Mouse (Mus musculus) forebrain, embryonic 15.5 days (tissue): ENCODE measurements around the gene Fbxw11. TPM values are rescaled to one million over a fixed set of nuclear protein-coding genes. Genes with fewer than 3 reads are reported as not detected.

Source experiments
- ATAC-seq: fragments of 200-750 bp; cut with Nextera tagmentation; replicated peaks from 2 replicates; pipeline ENCODE4 v1.8.0; 2017; ENCODE audit warnings: mild to moderate bottlenecking, moderate TSS enrichment, moderate library complexity
- H3K27ac ChIP-seq: fragments of 300-500 bp; sonication (generic); replicated peaks from 2 replicates; pipeline ENCODE4 v1.5.1; 2015; ENCODE audit warnings: mild to moderate bottlenecking, inconsistent platforms
- H3K27me3 ChIP-seq: fragments of 300-500 bp; sonication (generic); 2 replicates; pipeline ENCODE4 v1.6.1; 2015; ENCODE audit warnings: inconsistent platforms
- H3K36me3 ChIP-seq: fragments of 300-500 bp; sonication (generic); 2 replicates; pipeline ENCODE4 v1.6.1; 2015; ENCODE audit warnings: mild to moderate bottlenecking, inconsistent platforms
- H3K4me1 ChIP-seq: fragments of 300-500 bp; sonication (generic); 2 replicates; pipeline ENCODE4 v1.6.1; 2015; ENCODE audit warnings: inconsistent platforms
- H3K4me2 ChIP-seq: fragments of 300-500 bp; sonication (generic); replicated peaks from 2 replicates; pipeline ENCODE4 v1.6.1; 2015; ENCODE audit warnings: mild to moderate bottlenecking, inconsistent platforms
- H3K4me3 ChIP-seq: fragments of 300-500 bp; sonication (generic); 2 replicates; pipeline ENCODE4 v1.5.1; 2015; ENCODE audit warnings: mild to moderate bottlenecking, inconsistent platforms
- H3K9ac ChIP-seq: fragments of 300-500 bp; sonication (generic); replicated peaks from 2 replicates; pipeline ENCODE4 v1.6.1; 2015; ENCODE audit warnings: mild to moderate bottlenecking, inconsistent platforms
- H3K9me3 ChIP-seq: fragments of 300-500 bp; sonication (generic); 2 replicates; pipeline ENCODE4 v1.6.1; 2016; ENCODE audit warnings: inconsistent platforms
- WGBS: fragments of 180-500 bp; shearing (Covaris S2); methylation state at CpG from one replicate; pipeline ENCODE4 v1.1.7; 2015; ENCODE audit warnings: mixed read lengths; 5-methylcytosine and 5-hydroxymethylcytosine counted together
- polyA plus RNA-seq: library from polyadenylated mRNA; unstranded; fragments of >200 nt; fragmentation: Nextera tagmentation; extraction: Ambion mirVana; gene quantifications from 2 replicates; pipeline ENCODE4 v1.2.1, GENCODE M21; 2015

Fbxw11 gene
- polyA plus RNA-seq, 1 experiment from 2014 or later: 127 TPM

GRCm38 (mm10) chr11:32748800-32749199, 106.3 kb downstream of the Fbxw11 start:
- Histone ChIP-seq H3K9me3 (no peaks in the 10 kb centered on the region), H3K36me3 (peaks cover 35% of the 10 kb centered on the region), H3K27me3 (no peaks in the 10 kb centered on the region), H3K4me1 (peaks cover 9% of the 10 kb centered on the region), H3K9ac (no peak overlapping the region), H3K27ac (no peak overlapping the region), H3K4me3 (no peak overlapping the region), H3K4me2 (no peak overlapping the region)
- no peak for ATAC-seq
- WGBS: 81% methylated on average over 4 of the region's 4 CpGs

GRCm38 (mm10) chr11:32751863-32752594, 109.5 kb downstream of the Fbxw11 start:
- Histone ChIP-seq H3K4me1 (peaks cover 9% of the 10 kb centered on the region), H3K9me3 (no peaks in the 10 kb centered on the region), H3K4me2 (no peak overlapping the region), H3K36me3 (peaks cover 8% of the 10 kb centered on the region; the same call in 1 of the 2 replicates), H3K27me3 (no peaks in the 10 kb centered on the region), H3K27ac (peak overlapping the region; percentile 73), H3K9ac (no peak overlapping the region), H3K4me3 (no peak overlapping the region)
- WGBS: 59% methylated on average over 7 of the region's 7 CpGs
- ATAC-seq: peak; percentile 45

GRCm38 (mm10) chr11:32752595-32752885, 110.0 kb downstream of the Fbxw11 start:
- H3K36me3 ChIP-seq: 0 out of 2 replicates have a peak, but pooled peaks cover 4% of the 10 kb centered on the region
- WGBS: 90% methylated on average over 5 of the region's 5 CpGs
- ATAC-seq: no peak
- no peak overlapping the region for H3K9ac ChIP-seq
- no peak overlapping the region for H3K4me3 ChIP-seq
- H3K27me3 ChIP-seq: no peaks in the 10 kb centered on the region
- peaks cover 9% of the 10 kb centered on the region for H3K4me1 ChIP-seq
- H3K27ac ChIP-seq: no peak overlapping the region
- no peaks in the 10 kb centered on the region for H3K9me3 ChIP-seq
- H3K4me2 ChIP-seq: no peak overlapping the region

- Histone ChIP-seq H3K9me3 (no peaks in the 10 kb centered on the region), H3K4me2 (no peak overlapping the region), H3K27me3 (no peaks in the 10 kb centered on the region), H3K4me3 (no peak overlapping the region), H3K9ac (no peak overlapping the region), H3K27ac (no peak overlapping the region), H3K4me1 (peaks cover 9% of the 10 kb centered on the region), H3K36me3 (no peaks in the 10 kb centered on the region)
- WGBS: 91% methylated on average over 2 of the region's 2 CpGs
- ATAC-seq: no peak
Measured at GRCm38 (mm10) chr11:32753358-32753757, 110.8 kb downstream of the Fbxw11 start.

- H3K9ac ChIP-seq: no peak overlapping the region
- H3K27ac ChIP-seq: no peak overlapping the region
- 64% methylated on average over 3 of the region's 3 CpGs for WGBS
- no peaks in the 10 kb centered on the region for H3K9me3 ChIP-seq
- no peak overlapping the region for H3K4me3 ChIP-seq
- H3K4me2 ChIP-seq: no peak overlapping the region
- H3K27me3 ChIP-seq: no peaks in the 10 kb centered on the region
- no peaks in the 10 kb centered on the region for H3K4me1 ChIP-seq
- H3K36me3 ChIP-seq: no peaks in the 10 kb centered on the region
- ATAC-seq: no peak
Measured at GRCm38 (mm10) chr11:32762773-32763172, 120.2 kb downstream of the Fbxw11 start.

- H3K27ac ChIP-seq: no peak overlapping the region
Measured at GRCm38 (mm10) chr11:32767496-32768230, 125.1 kb downstream of the Fbxw11 start.

GRCm38 (mm10) chr11:32768642-32769343, 126.3 kb downstream of the Fbxw11 start:
- Histone ChIP-seq H3K9me3 (no peaks in the 10 kb centered on the region), H3K27ac (no peak overlapping the region), H3K36me3 (no peaks in the 10 kb centered on the region), H3K4me1 (no peaks in the 10 kb centered on the region), H3K9ac (no peak overlapping the region), H3K4me2 (no peak overlapping the region), H3K27me3 (no peaks in the 10 kb centered on the region), H3K4me3 (no peak overlapping the region)
- no peak for ATAC-seq
- 85% methylated on average over 12 of the region's 12 CpGs for WGBS

More at GRCm38 (mm10) chr11:32767496-32768230, 125.1 kb downstream of the Fbxw11 start:
- Histone ChIP-seq H3K9me3 (no peaks in the 10 kb centered on the region), H3K9ac (no peak overlapping the region), H3K36me3 (no peaks in the 10 kb centered on the region), H3K4me2 (no peak overlapping the region), H3K27me3 (no peaks in the 10 kb centered on the region), H3K4me1 (no peaks in the 10 kb centered on the region), H3K4me3 (no peak overlapping the region)
- no peak for ATAC-seq
- 85% methylated on average over 18 of the region's 18 CpGs for WGBS

- no peaks in the 10 kb centered on the region for H3K36me3 ChIP-seq
- no peak overlapping the region for H3K4me3 ChIP-seq
- peak; percentile 84 for ATAC-seq
- no peak overlapping the region for H3K9ac ChIP-seq
- H3K27ac ChIP-seq: peak overlapping the region; percentile 50; the same call in 1 of the 2 replicates
- peaks cover 10% of the 10 kb centered on the region for H3K4me1 ChIP-seq
- no peak overlapping the region for H3K4me2 ChIP-seq
- 28% methylated on average over 11 of the region's 11 CpGs for WGBS
- H3K9me3 ChIP-seq: no peaks in the 10 kb centered on the region
- no peaks in the 10 kb centered on the region for H3K27me3 ChIP-seq
Measured at GRCm38 (mm10) chr11:32780747-32781536, 138.4 kb downstream of the Fbxw11 start.

GRCm38 (mm10) chr11:32781633-32782404, 139.3 kb downstream of the Fbxw11 start:
- no peaks in the 10 kb centered on the region for H3K27me3 ChIP-seq
- ATAC-seq: peak; percentile 53
- H3K4me1 ChIP-seq: peaks cover 10% of the 10 kb centered on the region
- no peak overlapping the region for H3K27ac ChIP-seq
- H3K9me3 ChIP-seq: no peaks in the 10 kb centered on the region
- no peak overlapping the region for H3K4me2 ChIP-seq
- WGBS: 25% methylated on average over 2 of the region's 2 CpGs
- H3K36me3 ChIP-seq: no peaks in the 10 kb centered on the region
- no peak overlapping the region for H3K4me3 ChIP-seq
- no peak overlapping the region for H3K9ac ChIP-seq

- Histone ChIP-seq H3K9me3 (no peaks in the 10 kb centered on the region), H3K27ac (no peak overlapping the region), H3K27me3 (no peaks in the 10 kb centered on the region), H3K4me3 (no peak overlapping the region), H3K36me3 (no peaks in the 10 kb centered on the region), H3K4me2 (no peak overlapping the region), H3K4me1 (peaks cover 10% of the 10 kb centered on the region), H3K9ac (no peak overlapping the region)
- ATAC-seq: no peak
- WGBS: 82% methylated on average over 3 of the region's 3 CpGs
Measured at GRCm38 (mm10) chr11:32782724-32783123, 140.2 kb downstream of the Fbxw11 start.

GRCm38 (mm10) chr11:32785591-32786147, 143.1 kb downstream of the Fbxw11 start:
- no peaks in the 10 kb centered on the region for H3K9me3 ChIP-seq
- peaks cover 7% of the 10 kb centered on the region for H3K4me1 ChIP-seq
- no peaks in the 10 kb centered on the region for H3K36me3 ChIP-seq
- H3K27ac ChIP-seq: no peak overlapping the region
- no peak overlapping the region for H3K4me3 ChIP-seq
- H3K27me3 ChIP-seq: no peaks in the 10 kb centered on the region
- no peak for ATAC-seq
- H3K4me2 ChIP-seq: no peak overlapping the region
- 84% methylated on average over 6 of the region's 6 CpGs for WGBS
- H3K9ac ChIP-seq: no peak overlapping the region
